Mouse (Mus musculus) spleen, embryonic (tissue): Measurements from ENCODE around the gene Cenpu.

ENCODE experiments used
- CTCF ChIA-PET: fragments of 350-600 bp; sonication (Branson Sonifier 250); formaldehyde crosslinking; loops from one replicate; lab custom pipeline; 2022; lab: Charles Lee

The Cenpu gene

GRCm38 (mm10) chr8:46551615-46552440 lies at the start of gene Cenpu:
Gene Cenpu, plus strand, starts transcription at chr8:46552028.
- CTCF ChIA-PET: interaction anchor here (0.7 kb wide), 1 partner anchor 247 kb away, joined by 3 read pairs; no protein-coding TSS in a partner anchor

GRCm38 (mm10) chr8:46502333-46503071 lies 49.3 kb upstream of the Cenpu start:
- CTCF ChIA-PET: no interaction called here

- CTCF ChIA-PET: no interaction called here
These were observed 48.6 kb upstream of the Cenpu start for GRCm38 (mm10) chr8:46503072-46503695.

- CTCF ChIA-PET: no interaction called here
These were observed 47.6 kb upstream of the Cenpu start for GRCm38 (mm10) chr8:46504196-46504595.

GRCm38 (mm10) chr8:46508488-46509395 lies 43.1 kb upstream of the Cenpu start:
- CTCF ChIA-PET: no interaction called here

GRCm38 (mm10) chr8:46509474-46509873 lies 42.4 kb upstream of the Cenpu start:
- CTCF ChIA-PET: interaction anchor here (0.7 kb wide), 1 partner anchor 556 kb away, joined by 4 read pairs; no protein-coding TSS in a partner anchor

- CTCF ChIA-PET: interaction anchor here (0.6 to 0.7 kb wide), 2 partner anchors 21 to 193 kb away, joined by 3 to 4 read pairs; no protein-coding TSS in a partner anchor
These were observed 40.5 kb upstream of the Cenpu start for GRCm38 (mm10) chr8:46511336-46511735.

GRCm38 (mm10) chr8:46512538-46512937 lies 39.3 kb upstream of the Cenpu start:
- CTCF ChIA-PET: no interaction called here

- CTCF ChIA-PET: no interaction called here
These were observed 37.8 kb upstream of the Cenpu start for GRCm38 (mm10) chr8:46514027-46514426.

GRCm38 (mm10) chr8:46520667-46521066 lies 31.2 kb upstream of the Cenpu start:
- CTCF ChIA-PET: interaction anchor here (0.7 kb wide), 1 partner anchor 211 kb away, joined by 3 read pairs; no protein-coding TSS in a partner anchor

- CTCF ChIA-PET: no interaction called here
These were observed 25.7 kb upstream of the Cenpu start for GRCm38 (mm10) chr8:46526098-46526497.

- CTCF ChIA-PET: no interaction called here
These were observed 25.0 kb upstream of the Cenpu start for GRCm38 (mm10) chr8:46526821-46527220.

GRCm38 (mm10) chr8:46529508-46529907 lies 22.3 kb upstream of the Cenpu start:
- CTCF ChIA-PET: interaction anchor here (0.6 kb wide), 1 partner anchor 217 kb away, joined by 3 read pairs; no protein-coding TSS in a partner anchor

GRCm38 (mm10) chr8:46530541-46530940 lies 21.3 kb upstream of the Cenpu start:
- CTCF ChIA-PET: interaction anchor here (0.5 kb wide), 1 partner anchor 163 kb away, joined by 7 read pairs; no protein-coding TSS in a partner anchor

- CTCF ChIA-PET: interaction anchor here (0.6 to 0.8 kb wide), 2 partner anchors 420 to 684 kb away, joined by 3 read pairs; no protein-coding TSS in a partner anchor
These were observed 17.9 kb upstream of the Cenpu start for GRCm38 (mm10) chr8:46533926-46534325.

- CTCF ChIA-PET: no interaction called here
These were observed 12.1 kb upstream of the Cenpu start for GRCm38 (mm10) chr8:46539701-46540100.

- CTCF ChIA-PET: interaction anchor here (0.8 kb wide), 1 partner anchor 49 kb away, joined by 3 read pairs; no protein-coding TSS in a partner anchor
These were observed 8.6 kb upstream of the Cenpu start for GRCm38 (mm10) chr8:46543191-46543590.

GRCm38 (mm10) chr8:46543662-46544061 lies 8.2 kb upstream of the Cenpu start:
- CTCF ChIA-PET: interaction anchor here (0.8 kb wide), 1 partner anchor 50 kb away, joined by 3 read pairs; no protein-coding TSS in a partner anchor

GRCm38 (mm10) chr8:46545854-46546253 lies 6.0 kb upstream of the Cenpu start:
- CTCF ChIA-PET: no interaction called here
